Mouse (Mus musculus) CD4-positive, CD25-positive, alpha-beta regulatory T cell, adult 2 months (primary cell): ENCODE measurements around the gene Rps27l.
A peak's percentile ranks its signal among the peaks of the same experiment; 100 is the strongest.
"Not testable (repeated sequence)": the region's sequence is repeated elsewhere in the genome, so short reads cannot be mapped to it uniquely, and the experiment has no call there.

Experiments
- DNase-seq: peaks from one replicate; pipeline ENCODE4 v3.0.0-alpha.2; 2012; ENCODE audit warnings: low read depth, low spot score

Gene Rps27l

GRCm38 (mm10) chr9:66945647-66946641 is at the start of gene Rps27l:
Rps27l (plus strand) TSS chr9:66946086.
- peak; percentile 96 for DNase-seq

GRCm38 (mm10) chr9:66896951-66897350 is 48.9 kb upstream of the Rps27l start:
- no peak for DNase-seq

GRCm38 (mm10) chr9:66897851-66898250 is 48.0 kb upstream of the Rps27l start:
- DNase-seq: peak; percentile 76

- DNase-seq: peak; percentile 37
These were observed 46.8 kb upstream of the Rps27l start for GRCm38 (mm10) chr9:66899072-66899471.

- DNase-seq: peak; percentile 62
These were observed 46.4 kb upstream of the Rps27l start for GRCm38 (mm10) chr9:66899526-66899925.

GRCm38 (mm10) chr9:66905990-66906389 is 39.9 kb upstream of the Rps27l start:
- DNase-seq: no peak

GRCm38 (mm10) chr9:66907126-66907525 is 38.8 kb upstream of the Rps27l start:
- DNase-seq: no peak

GRCm38 (mm10) chr9:66907746-66908397 is 38.0 kb upstream of the Rps27l start:
- no peak for DNase-seq

- DNase-seq: no peak
These were observed 36.0 kb upstream of the Rps27l start for GRCm38 (mm10) chr9:66909922-66910321.

- DNase-seq: peak; percentile 51
These were observed 35.2 kb upstream of the Rps27l start for GRCm38 (mm10) chr9:66910677-66911076.

GRCm38 (mm10) chr9:66912304-66912703 is 33.6 kb upstream of the Rps27l start:
- no peak for DNase-seq

- DNase-seq: not testable (repeated sequence)
These were observed 32.5 kb upstream of the Rps27l start for GRCm38 (mm10) chr9:66913254-66913934.

GRCm38 (mm10) chr9:66914540-66914939 is 31.3 kb upstream of the Rps27l start:
- no peak for DNase-seq

- DNase-seq: peak; percentile 69
These were observed 30.5 kb upstream of the Rps27l start for GRCm38 (mm10) chr9:66915401-66915800.

GRCm38 (mm10) chr9:66915869-66916785 is 29.8 kb upstream of the Rps27l start:
- DNase-seq: peak; percentile 79

GRCm38 (mm10) chr9:66917216-66917891 is 28.5 kb upstream of the Rps27l start:
- no peak for DNase-seq

GRCm38 (mm10) chr9:66917892-66918255 is 28.0 kb upstream of the Rps27l start:
- DNase-seq: no peak

GRCm38 (mm10) chr9:66918672-66919330 is 27.1 kb upstream of the Rps27l start:
- peak; percentile 49 for DNase-seq

GRCm38 (mm10) chr9:66919382-66919971 is 26.4 kb upstream of the Rps27l start, which contains the start of gene Rab8b:
Rab8b (minus strand) TSS chr9:66919687.
- peak; percentile 97 for DNase-seq
